Mouse (Mus musculus) intestine, embryonic 16.5 days (tissue): ENCODE data around the gene Ppp6r2. TPM values are rescaled to one million over a fixed set of nuclear protein-coding genes. Genes with fewer than 3 reads are reported as not detected.
A peak's percentile ranks its signal among the peaks of the same experiment; 100 is the strongest.

Experiments
- ATAC-seq: fragments of 200-750 bp; cut with Nextera tagmentation; 2 replicates; pipeline ENCODE4 v1.8.0; 2017; ENCODE audit warnings: moderate TSS enrichment, moderate library complexity
- H3K27ac ChIP-seq: fragments of 300-500 bp; sonication (generic); 2 replicates; pipeline ENCODE4 v1.5.1; 2014; ENCODE audit warnings: mild to moderate bottlenecking, low read length
- H3K27me3 ChIP-seq: fragments of 300-500 bp; sonication (generic); replicated peaks from 2 replicates; pipeline ENCODE4 v1.6.1; 2014; ENCODE audit warnings: low read length, control low read depth, mixed read lengths; ENCODE audit not compliant: control insufficient read depth, insufficient read depth
- H3K36me3 ChIP-seq: fragments of 300-500 bp; sonication (generic); 2 replicates; pipeline ENCODE4 v1.6.1; 2014; ENCODE audit warnings: low read length, control low read depth; ENCODE audit not compliant: control insufficient read depth, insufficient read depth
- H3K4me1 ChIP-seq: fragments of 300-500 bp; sonication (generic); 2 replicates; pipeline ENCODE4 v1.6.1; 2014; ENCODE audit warnings: low read length, control low read depth, mixed read lengths; ENCODE audit not compliant: control insufficient read depth, insufficient read depth
- H3K4me2 ChIP-seq: fragments of 300-500 bp; sonication (generic); 2 replicates; pipeline ENCODE4 v1.6.1; 2014; ENCODE audit warnings: low read depth, low read length, control low read depth
- H3K4me3 ChIP-seq: fragments of 300-500 bp; sonication (generic); 2 replicates; pipeline ENCODE4 v1.5.1; 2014; ENCODE audit warnings: mild to moderate bottlenecking, low read length
- H3K9ac ChIP-seq: fragments of 300-500 bp; sonication (generic); 2 replicates; pipeline ENCODE4 v1.6.1; 2014; ENCODE audit warnings: low read depth, low read length
- H3K9me3 ChIP-seq: fragments of 300-500 bp; sonication (generic); 2 replicates; pipeline ENCODE4 v1.6.1; 2016; ENCODE audit warnings: low read length, control low read depth; ENCODE audit not compliant: control insufficient read depth
- whole genome bisulfite sequencing: fragments of 180-500 bp; shearing (Covaris S2); extraction: QIAGEN DNeasy Blood & Tissue Kit; methylation state at CpG from one replicate; pipeline ENCODE4 v1.1.7; 2014; 5-methylcytosine and 5-hydroxymethylcytosine counted together
- polyA plus RNA-seq: library from polyadenylated mRNA; unstranded; fragments of >200 nt; fragmentation: Nextera tagmentation; extraction: Ambion mirVana; gene quantifications from 2 replicates; pipeline ENCODE4 v1.2.1, GENCODE M21; 2015

The Ppp6r2 gene
- polyA plus RNA-seq, 1 experiment from 2014 or later: 18.0 TPM

- Histone ChIP-seq H3K27me3 (no peaks in the 10 kb centered on the region), H3K27ac (peak within 1 kb of the TSS; percentile 99), H3K4me2 (peak within 1 kb of the TSS; percentile 82), H3K4me1 (peaks cover 12% of the 10 kb centered on the region), H3K9me3 (no peaks in the 10 kb centered on the region), H3K4me3 (peak within 1 kb of the TSS; percentile 96), H3K9ac (peak within 1 kb of the TSS; percentile 98), H3K36me3 (no peaks in the 10 kb centered on the region)
- 0% methylated on average over 38 of the region's 38 CpGs for WGBS
- ATAC-seq: peak; percentile 99
These were observed 15.0 kb upstream of the Ppp6r2 start, which contains the start of gene Dennd6b for GRCm38 (mm10) chr15:89196313-89196706. TSS of gene Dennd6b (minus strand) at chr15:89196496.

- Histone ChIP-seq H3K9me3 (no peaks in the 10 kb centered on the region), H3K9ac (peak overlapping the region; percentile 98), H3K27ac (no peak overlapping the region), H3K4me2 (peak overlapping the region; percentile 82), H3K36me3 (no peaks in the 10 kb centered on the region), H3K4me1 (peaks cover 12% of the 10 kb centered on the region), H3K27me3 (no peaks in the 10 kb centered on the region), H3K4me3 (peak overlapping the region; percentile 96)
- ATAC-seq: no peak
- WGBS: 68% methylated on average over 15 of the region's 15 CpGs
These were observed 14.3 kb upstream of the Ppp6r2 start for GRCm38 (mm10) chr15:89197056-89197455.

- Histone ChIP-seq H3K27me3 (no peaks in the 10 kb centered on the region), H3K36me3 (no peaks in the 10 kb centered on the region), H3K4me1 (peaks cover 4% of the 10 kb centered on the region), H3K27ac (no peak overlapping the region), H3K4me2 (no peak overlapping the region), H3K9ac (no peak overlapping the region), H3K9me3 (peaks cover 6% of the 10 kb centered on the region; the same call in 1 of the 2 replicates), H3K4me3 (no peak overlapping the region)
- ATAC-seq: no peak
- 64% methylated on average over 4 of the region's 4 CpGs for WGBS
These were observed 3.9 kb upstream of the Ppp6r2 start for GRCm38 (mm10) chr15:89207457-89207856.

GRCm38 (mm10) chr15:89209886-89210761, 1.2 kb upstream of the Ppp6r2 start:
- 13% methylated on average over 22 of the region's 22 CpGs for WGBS
- Histone ChIP-seq H3K4me2 (peak overlapping the region; percentile 56), H3K27ac (peak overlapping the region; percentile 84), H3K4me3 (peak overlapping the region; percentile 50), H3K4me1 (peaks cover 9% of the 10 kb centered on the region), H3K27me3 (no peaks in the 10 kb centered on the region), H3K9ac (peak overlapping the region; percentile 68), H3K9me3 (no peaks in the 10 kb centered on the region), H3K36me3 (no peaks in the 10 kb centered on the region)
- peak; percentile 30 for ATAC-seq

- Histone ChIP-seq H3K9ac (peak overlapping the region; percentile 99), H3K4me1 (peaks cover 11% of the 10 kb centered on the region), H3K27ac (peak overlapping the region; percentile 84), H3K27me3 (no peaks in the 10 kb centered on the region), H3K4me2 (peak overlapping the region; percentile 91), H3K9me3 (no peaks in the 10 kb centered on the region), H3K4me3 (peak overlapping the region; percentile 98), H3K36me3 (no peaks in the 10 kb centered on the region; the same call in 1 of the 2 replicates)
- peak; percentile 54 for ATAC-seq
- WGBS: 2% methylated on average over 35 of the region's 35 CpGs
These were observed 536 bp downstream of the Ppp6r2 start for GRCm38 (mm10) chr15:89211716-89212461.

- H3K4me1 ChIP-seq: peaks cover 11% of the 10 kb centered on the region
- H3K4me2 ChIP-seq: peak overlapping the region; percentile 91
- no peaks in the 10 kb centered on the region for H3K27me3 ChIP-seq
- ATAC-seq: no peak
- H3K27ac ChIP-seq: no peak overlapping the region
- peak overlapping the region; percentile 99 for H3K9ac ChIP-seq
- 53% methylated on average over 6 of the region's 6 CpGs for WGBS
- no peaks in the 10 kb centered on the region for H3K9me3 ChIP-seq
- peak overlapping the region; percentile 98 for H3K4me3 ChIP-seq
- H3K36me3 ChIP-seq: no peaks in the 10 kb centered on the region; the same call in 1 of the 2 replicates
These were observed 1.1 kb downstream of the Ppp6r2 start for GRCm38 (mm10) chr15:89212495-89212894.

GRCm38 (mm10) chr15:89213517-89213916, 2.2 kb downstream of the Ppp6r2 start:
- Histone ChIP-seq H3K9me3 (no peaks in the 10 kb centered on the region), H3K4me1 (peaks cover 11% of the 10 kb centered on the region), H3K27ac (no peak overlapping the region), H3K4me2 (no peak overlapping the region), H3K36me3 (no peaks in the 10 kb centered on the region; the same call in 1 of the 2 replicates), H3K27me3 (no peaks in the 10 kb centered on the region), H3K4me3 (no peak overlapping the region), H3K9ac (no peak overlapping the region)
- WGBS: 83% methylated on average over 3 of the region's 3 CpGs
- no peak for ATAC-seq

- Histone ChIP-seq H3K27ac (no peak overlapping the region), H3K9ac (no peak overlapping the region), H3K9me3 (no peaks in the 10 kb centered on the region), H3K27me3 (no peaks in the 10 kb centered on the region), H3K4me2 (no peak overlapping the region), H3K4me3 (no peak overlapping the region), H3K36me3 (no peaks in the 10 kb centered on the region; the same call in 1 of the 2 replicates), H3K4me1 (peaks cover 11% of the 10 kb centered on the region)
- 93% methylated on average over 3 of the region's 3 CpGs for WGBS
- ATAC-seq: no peak
These were observed 3.6 kb downstream of the Ppp6r2 start for GRCm38 (mm10) chr15:89214953-89215352.

- Histone ChIP-seq H3K27me3 (no peaks in the 10 kb centered on the region), H3K27ac (no peak overlapping the region), H3K9me3 (no peaks in the 10 kb centered on the region), H3K36me3 (no peaks in the 10 kb centered on the region; the same call in 1 of the 2 replicates), H3K9ac (no peak overlapping the region), H3K4me1 (peaks cover 11% of the 10 kb centered on the region), H3K4me3 (no peak overlapping the region), H3K4me2 (no peak overlapping the region)
- ATAC-seq: no peak
- WGBS: 88% methylated on average over 2 of the region's 2 CpGs
These were observed 4.4 kb downstream of the Ppp6r2 start for GRCm38 (mm10) chr15:89215611-89216233.
